Mouse (Mus musculus): Measurements from ENCODE around the gene Thumpd2. TPM values are rescaled to one million over a fixed set of nuclear protein-coding genes. Genes with fewer than 3 reads are reported as not detected.

The Thumpd2 gene
- total RNA-seq, 2 experiments from 2014 or later = 2.5 to 4.0 TPM

- no peak for DNase-seq
- H3K4me3 ChIP-seq = no peak overlapping the region
- TF ChIP-seq CTCF (IDR thresholded peaks at IDR 0.05) = no peak
- no peak overlapping the region for H3K27ac ChIP-seq
- intact Hi-C loops (cut with DNase I) = no loop called here
Observed at GRCm38 (mm10) chr17:81055522-81055921, 9.4 kb downstream of the Thumpd2 start.

- no peak for DNase-seq
- Histone ChIP-seq H3K27ac (no peak overlapping the region), H3K4me3 (no peak overlapping the region)
- TF ChIP-seq CTCF (IDR thresholded peaks at IDR 0.05) = no peak
- intact Hi-C loops (cut with DNase I) = no loop called here
Observed at GRCm38 (mm10) chr17:81053274-81053673, 11.6 kb downstream of the Thumpd2 start.

- intact Hi-C loops (cut with DNase I) = no loop called here
- DNase-seq = no peak
- no peak for TF ChIP-seq CTCF (IDR thresholded peaks at IDR 0.05)
- no peak overlapping the region for H3K27ac ChIP-seq
- no peak overlapping the region for H3K4me3 ChIP-seq
Observed at GRCm38 (mm10) chr17:81047930-81048564, 16.8 kb downstream of the Thumpd2 start.

GRCm38 (mm10) chr17:81045525-81046150, 19.2 kb downstream of the Thumpd2 start:
- DNase-seq = peak; percentile 28
- intact Hi-C loops (cut with DNase I) = no loop called here
- peak; percentile 61 for TF ChIP-seq CTCF (IDR thresholded peaks at IDR 0.05)
- no peak overlapping the region for H3K27ac ChIP-seq
- no peak overlapping the region for H3K4me3 ChIP-seq

GRCm38 (mm10) chr17:81045115-81045514, 19.8 kb downstream of the Thumpd2 start:
- TF ChIP-seq CTCF (IDR thresholded peaks at IDR 0.05) = no peak
- Histone ChIP-seq H3K4me3 (no peak overlapping the region), H3K27ac (no peak overlapping the region)
- intact Hi-C loops (cut with DNase I) = no loop called here
- no peak for DNase-seq

- TF ChIP-seq CTCF (IDR thresholded peaks at IDR 0.05) = no peak
- intact Hi-C loops (cut with DNase I) = no loop called here
- Histone ChIP-seq H3K27ac (no peak overlapping the region), H3K4me3 (no peak overlapping the region)
- DNase-seq = no peak
Observed at GRCm38 (mm10) chr17:81044356-81044755, 20.5 kb downstream of the Thumpd2 start.

- Histone ChIP-seq H3K4me3 (no peak overlapping the region), H3K27ac (no peak overlapping the region)
- DNase-seq = no peak
- TF ChIP-seq CTCF (IDR thresholded peaks at IDR 0.05) = no peak
- intact Hi-C loops (cut with DNase I) = no loop called here
Observed at GRCm38 (mm10) chr17:81041662-81042061, 23.2 kb downstream of the Thumpd2 start.

- intact Hi-C loops (cut with DNase I) = no loop called here
- TF ChIP-seq CTCF (IDR thresholded peaks at IDR 0.05) = no peak
- no peak for DNase-seq
Observed at GRCm38 (mm10) chr17:81038707-81039408, 26.0 kb downstream of the Thumpd2 start.

GRCm38 (mm10) chr17:81035354-81035753, 29.5 kb downstream of the Thumpd2 start:
- Histone ChIP-seq H3K4me3 (no peak overlapping the region), H3K27ac (no peak overlapping the region)
- no peak for TF ChIP-seq CTCF (IDR thresholded peaks at IDR 0.05)
- intact Hi-C loops (cut with DNase I) = no loop called here
- no peak for DNase-seq

More at GRCm38 (mm10) chr17:81038707-81039408, 26.0 kb downstream of the Thumpd2 start:
- Histone ChIP-seq H3K27ac (no peak overlapping the region), H3K4me3 (no peak overlapping the region)

- intact Hi-C loops (cut with DNase I) = no loop called here
- no peak for DNase-seq
- no peak overlapping the region for H3K27ac ChIP-seq
- TF ChIP-seq CTCF (IDR thresholded peaks at IDR 0.05) = no peak
- H3K4me3 ChIP-seq = no peak overlapping the region
Observed at GRCm38 (mm10) chr17:81032957-81033356, 31.9 kb downstream of the Thumpd2 start.

GRCm38 (mm10) chr17:81031830-81032442, 32.9 kb downstream of the Thumpd2 start:
- intact Hi-C loops (cut with DNase I) = no loop called here
- no peak overlapping the region for H3K27ac ChIP-seq
- H3K4me3 ChIP-seq = no peak overlapping the region
- TF ChIP-seq CTCF (IDR thresholded peaks at IDR 0.05) = no peak
- DNase-seq = no peak

- H3K4me3 ChIP-seq = no peak overlapping the region
- DNase-seq = no peak
- no peak overlapping the region for H3K27ac ChIP-seq
- intact Hi-C loops (cut with DNase I) = no loop called here
- no peak for TF ChIP-seq CTCF (IDR thresholded peaks at IDR 0.05)
Observed at GRCm38 (mm10) chr17:81027331-81027730, 37.6 kb downstream of the Thumpd2 start.

- DNase-seq = no peak
- intact Hi-C loops (cut with DNase I) = loop anchor here (10.0 kb wide), 1 partner anchor 392 kb away; no protein-coding TSS in a partner anchor
- TF ChIP-seq CTCF (IDR thresholded peaks at IDR 0.05) = peak; percentile 16; the same call in 1 of the 2 replicates
- H3K4me3 ChIP-seq = no peak overlapping the region
- H3K27ac ChIP-seq = no peak overlapping the region
Observed at GRCm38 (mm10) chr17:81017132-81017531, 47.8 kb downstream of the Thumpd2 start.

Measured in gastrocnemius, adult 2 months (tissue).